Mouse (Mus musculus): ENCODE measurements around the gene Snx29. TPM values are rescaled to one million over a fixed set of nuclear protein-coding genes. Genes with fewer than 3 reads are reported as not detected.

Gene Snx29
- polyA plus RNA-seq, 1 experiment from 2014 or later: 19.8 TPM

- Histone ChIP-seq H3K4me3 (ENCODE audit: inconsistent target) (no peak overlapping the region), H3K36me3 (ENCODE audit: inconsistent target) (no peaks in the 10 kb centered on the region; the same call in 1 of the 2 replicates), H3K79me2 (ENCODE audit: inconsistent target) (no peaks in the 10 kb centered on the region), H3K27ac (peak overlapping the region; percentile 10)
- 62% methylated on average over 4 of the region's 4 CpGs for WGBS (ENCODE audit: missing documents)
These were observed 386.7 kb downstream of the Snx29 start for GRCm38 (mm10) chr16:11709382-11709781.

GRCm38 (mm10) chr16:11709999-11710667 is 387.4 kb downstream of the Snx29 start:
- Histone ChIP-seq H3K27ac (peak overlapping the region; percentile 10), H3K79me2 (ENCODE audit: inconsistent target) (no peaks in the 10 kb centered on the region), H3K4me3 (ENCODE audit: inconsistent target) (no peak overlapping the region), H3K36me3 (ENCODE audit: inconsistent target) (peaks cover 2% of the 10 kb centered on the region; the same call in 1 of the 2 replicates)
- WGBS (ENCODE audit: missing documents): 82% methylated on average over 5 of the region's 5 CpGs

- Histone ChIP-seq H3K36me3 (ENCODE audit: inconsistent target) (peaks cover 22% of the 10 kb centered on the region), H3K79me2 (ENCODE audit: inconsistent target) (no peaks in the 10 kb centered on the region), H3K27ac (no peak overlapping the region), H3K4me3 (ENCODE audit: inconsistent target) (no peak overlapping the region)
- 96% methylated on average over 2 of the region's 2 CpGs for WGBS (ENCODE audit: missing documents)
These were observed 390.7 kb downstream of the Snx29 start for GRCm38 (mm10) chr16:11713265-11713865.

- Histone ChIP-seq H3K36me3 (ENCODE audit: inconsistent target) (peaks cover 22% of the 10 kb centered on the region), H3K4me3 (ENCODE audit: inconsistent target) (no peak overlapping the region), H3K27ac (no peak overlapping the region), H3K79me2 (ENCODE audit: inconsistent target) (no peaks in the 10 kb centered on the region)
- 100% methylated on average over 1 of the region's 1 CpGs for WGBS (ENCODE audit: missing documents)
These were observed 394.2 kb downstream of the Snx29 start for GRCm38 (mm10) chr16:11716932-11717331.

- Histone ChIP-seq H3K27ac (no peak overlapping the region), H3K36me3 (ENCODE audit: inconsistent target) (no peaks in the 10 kb centered on the region; the same call in 1 of the 2 replicates), H3K4me3 (ENCODE audit: inconsistent target) (no peak overlapping the region), H3K79me2 (ENCODE audit: inconsistent target) (no peaks in the 10 kb centered on the region)
- 89% methylated on average over 2 of the region's 2 CpGs for WGBS (ENCODE audit: missing documents)
These were observed 403.2 kb downstream of the Snx29 start for GRCm38 (mm10) chr16:11725901-11726300.

- Histone ChIP-seq H3K36me3 (ENCODE audit: inconsistent target) (no peaks in the 10 kb centered on the region; the same call in 1 of the 2 replicates), H3K27ac (no peak overlapping the region), H3K4me3 (ENCODE audit: inconsistent target) (no peak overlapping the region), H3K79me2 (ENCODE audit: inconsistent target) (no peaks in the 10 kb centered on the region)
- 98% methylated on average over 9 of the region's 9 CpGs for WGBS (ENCODE audit: missing documents)
These were observed 404.6 kb downstream of the Snx29 start for GRCm38 (mm10) chr16:11727331-11727730.

- Histone ChIP-seq H3K27ac (no peak overlapping the region), H3K79me2 (ENCODE audit: inconsistent target) (no peaks in the 10 kb centered on the region), H3K4me3 (ENCODE audit: inconsistent target) (no peak overlapping the region), H3K36me3 (ENCODE audit: inconsistent target) (no peaks in the 10 kb centered on the region; the same call in 1 of the 2 replicates)
- 94% methylated on average over 3 of the region's 3 CpGs for WGBS (ENCODE audit: missing documents)
These were observed 405.4 kb downstream of the Snx29 start for GRCm38 (mm10) chr16:11728131-11728530.

GRCm38 (mm10) chr16:11728627-11729026 is 405.9 kb downstream of the Snx29 start:
- H3K36me3 ChIP-seq (ENCODE audit: inconsistent target): no peaks in the 10 kb centered on the region; the same call in 1 of the 2 replicates
- H3K79me2 ChIP-seq (ENCODE audit: inconsistent target): no peaks in the 10 kb centered on the region
- no peak overlapping the region for H3K4me3 ChIP-seq (ENCODE audit: inconsistent target)
- WGBS (ENCODE audit: missing documents): 61% methylated on average over 3 of the region's 3 CpGs
- H3K27ac ChIP-seq: no peak overlapping the region

- 9% methylated on average over 6 of the region's 6 CpGs for WGBS (ENCODE audit: missing documents)
- Histone ChIP-seq H3K27ac (no peak overlapping the region), H3K4me3 (ENCODE audit: inconsistent target) (no peak overlapping the region), H3K79me2 (ENCODE audit: inconsistent target) (no peaks in the 10 kb centered on the region), H3K36me3 (ENCODE audit: inconsistent target) (no peaks in the 10 kb centered on the region; the same call in 1 of the 2 replicates)
These were observed 406.4 kb downstream of the Snx29 start for GRCm38 (mm10) chr16:11729111-11729510.

GRCm38 (mm10) chr16:11729815-11730214 is 407.1 kb downstream of the Snx29 start:
- Histone ChIP-seq H3K36me3 (ENCODE audit: inconsistent target) (no peaks in the 10 kb centered on the region; the same call in 1 of the 2 replicates), H3K27ac (no peak overlapping the region), H3K4me3 (ENCODE audit: inconsistent target) (no peak overlapping the region), H3K79me2 (ENCODE audit: inconsistent target) (no peaks in the 10 kb centered on the region)
- 94% methylated on average over 5 of the region's 5 CpGs for WGBS (ENCODE audit: missing documents)

- H3K79me2 ChIP-seq (ENCODE audit: inconsistent target): no peaks in the 10 kb centered on the region
- no peak overlapping the region for H3K27ac ChIP-seq
- H3K36me3 ChIP-seq (ENCODE audit: inconsistent target): no peaks in the 10 kb centered on the region; the same call in 1 of the 2 replicates
- H3K4me3 ChIP-seq (ENCODE audit: inconsistent target): no peak overlapping the region
- WGBS (ENCODE audit: missing documents): 90% methylated on average over 5 of the region's 5 CpGs
These were observed 408.4 kb downstream of the Snx29 start for GRCm38 (mm10) chr16:11731014-11731535.

- Histone ChIP-seq H3K36me3 (ENCODE audit: inconsistent target) (0 out of 2 replicates have a peak, but pooled peaks cover 9% of the 10 kb centered on the region), H3K27ac (no peak overlapping the region), H3K79me2 (ENCODE audit: inconsistent target) (no peaks in the 10 kb centered on the region), H3K4me3 (ENCODE audit: inconsistent target) (no peak overlapping the region)
- WGBS (ENCODE audit: missing documents): 75% methylated on average over 7 of the region's 7 CpGs
These were observed 415.6 kb downstream of the Snx29 start for GRCm38 (mm10) chr16:11738341-11738740.

GRCm38 (mm10) chr16:11741951-11742350 is 419.2 kb downstream of the Snx29 start:
- WGBS (ENCODE audit: missing documents): 94% methylated on average over 5 of the region's 5 CpGs
- Histone ChIP-seq H3K27ac (no peak overlapping the region), H3K79me2 (ENCODE audit: inconsistent target) (no peaks in the 10 kb centered on the region), H3K4me3 (ENCODE audit: inconsistent target) (no peak overlapping the region), H3K36me3 (ENCODE audit: inconsistent target) (0 out of 2 replicates have a peak, but pooled peaks cover 9% of the 10 kb centered on the region)

- Histone ChIP-seq H3K27ac (no peak overlapping the region), H3K79me2 (ENCODE audit: inconsistent target) (no peaks in the 10 kb centered on the region), H3K36me3 (ENCODE audit: inconsistent target) (0 out of 2 replicates have a peak, but pooled peaks cover 9% of the 10 kb centered on the region), H3K4me3 (ENCODE audit: inconsistent target) (no peak overlapping the region)
- 89% methylated on average over 7 of the region's 7 CpGs for WGBS (ENCODE audit: missing documents)
These were observed 419.6 kb downstream of the Snx29 start for GRCm38 (mm10) chr16:11742351-11742750.

- Histone ChIP-seq H3K79me2 (ENCODE audit: inconsistent target) (no peaks in the 10 kb centered on the region), H3K36me3 (ENCODE audit: inconsistent target) (0 out of 2 replicates have a peak, but pooled peaks cover 9% of the 10 kb centered on the region), H3K27ac (no peak overlapping the region), H3K4me3 (ENCODE audit: inconsistent target) (no peak overlapping the region)
- WGBS (ENCODE audit: missing documents): 96% methylated on average over 3 of the region's 3 CpGs
These were observed 420.3 kb downstream of the Snx29 start for GRCm38 (mm10) chr16:11743013-11743412.
